Mouse (Mus musculus): ENCODE data around the gene Ddx59.

DNA sequence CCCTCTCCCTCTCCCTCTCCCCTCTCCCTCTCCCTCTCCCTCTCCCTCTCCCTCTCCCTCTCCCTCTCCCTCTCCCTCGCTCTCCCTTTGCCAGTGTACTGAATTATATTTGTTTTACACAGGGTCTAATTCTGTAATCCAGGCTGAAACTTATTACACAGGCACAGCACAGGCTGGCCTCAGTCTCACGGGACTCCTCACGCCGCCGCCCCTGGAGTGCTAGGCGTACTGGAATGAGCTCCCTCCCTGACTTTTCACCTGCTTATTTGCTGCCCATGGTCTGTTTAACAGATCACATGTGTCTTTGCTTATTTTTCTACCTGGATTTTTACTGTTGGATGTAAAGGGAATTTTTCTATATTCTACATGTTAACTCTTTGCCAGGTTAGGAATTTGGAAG, 28.2 kb upstream of the Ddx59 start:
- TF ChIP-seq CTCF (IDR thresholded peaks at IDR 0.05; ENCODE audit: borderline replicate concordance, insufficient read depth, low read length) (no peak), POLR2A (IDR thresholded peaks at IDR 0.05; ENCODE audit: low read depth, low read length) (no peak)
